In the genomic region with DNA sequence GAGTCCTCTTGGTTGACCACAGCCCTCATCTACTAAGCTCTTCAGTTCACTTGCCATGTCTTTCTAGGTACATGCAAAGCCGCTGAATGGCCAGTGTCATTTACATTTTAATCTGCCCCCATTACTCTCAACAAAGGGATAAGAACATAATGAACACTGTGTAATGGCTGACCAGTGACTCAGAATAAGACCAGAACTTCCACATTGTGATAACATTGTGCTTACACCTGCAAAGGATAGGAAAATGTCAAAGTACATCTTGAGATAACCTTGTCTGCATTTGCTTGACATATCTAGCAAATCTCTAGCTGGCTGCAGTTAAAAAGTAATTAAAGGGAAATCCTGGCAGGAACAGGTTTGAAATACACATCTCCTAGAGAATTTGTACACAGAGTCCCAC, we compare ENCODE assay signal across 28 mouse cellular contexts.
"Had no signal": no experiment of that assay in that cellular context is flagged by ENCODE, and none has a peak within 500 bp of the region (broad histone marks: within the 10 kb centered on the region; RNA-seq: fewer than 3 reads in every experiment).

No protein-coding gene starts in this region.

- H3K27me3 ChIP-seq: embryonic facial prominence, embryonic 12.5 days; embryonic facial prominence, embryonic 13.5 days; embryonic facial prominence, embryonic 15.5 days; forebrain, embryonic 12.5 days; forebrain, embryonic 13.5 days; forebrain, embryonic 15.5 days had no signal

- H3K9ac ChIP-seq: embryonic facial prominence, embryonic 12.5 days; embryonic facial prominence, embryonic 13.5 days; embryonic facial prominence, embryonic 15.5 days; forebrain, embryonic 12.5 days; forebrain, embryonic 13.5 days; forebrain, embryonic 15.5 days; forebrain, postnatal 0 days had no signal

- H3K36me3 ChIP-seq: embryonic facial prominence, embryonic 10.5 days; embryonic facial prominence, embryonic 12.5 days; embryonic facial prominence, embryonic 13.5 days; embryonic facial prominence, embryonic 15.5 days; forebrain, embryonic 10.5 days; forebrain, embryonic 12.5 days; forebrain, embryonic 15.5 days had no signal

- H3K9me3 ChIP-seq: embryonic facial prominence, embryonic 10.5 days; embryonic facial prominence, embryonic 12.5 days; embryonic facial prominence, embryonic 13.5 days; embryonic facial prominence, embryonic 15.5 days; forebrain, embryonic 10.5 days; forebrain, embryonic 12.5 days; forebrain, embryonic 13.5 days; forebrain, embryonic 15.5 days had no signal

- ATAC-seq: forebrain, embryonic 13.5 days; forebrain, embryonic 14.5 days; forebrain, embryonic 15.5 days; forebrain, embryonic 16.5 days; forebrain, postnatal 0 days had no signal

- H3K4me1 ChIP-seq: embryonic facial prominence, embryonic 12.5 days; embryonic facial prominence, embryonic 13.5 days; embryonic facial prominence, embryonic 15.5 days had no signal

- DNase-seq: cerebellum, adult 2 months; cerebellum, adult 8-10 months; cerebellum, adult 9-10 months; cerebellum, adult 9-11 months; cerebellum, postnatal 10 days; cerebellum, postnatal 14 days; cerebellum, postnatal 25 days; cerebellum, postnatal 36 days; embryo, embryonic 11 days; forebrain, postnatal 0 days; gastrocnemius, adult 2 months; gastrocnemius, postnatal 10 days; gastrocnemius, postnatal 14 days; gastrocnemius, postnatal 25 days; gastrocnemius, postnatal 36 days; heart, adult 18-20 months; heart, adult 2 months had no signal

- H3K4me2 ChIP-seq: embryonic facial prominence, embryonic 12.5 days; embryonic facial prominence, embryonic 13.5 days; embryonic facial prominence, embryonic 15.5 days; forebrain, embryonic 12.5 days; forebrain, embryonic 13.5 days; forebrain, embryonic 15.5 days had no signal

- H3K4me3 ChIP-seq: embryonic facial prominence, embryonic 10.5 days; embryonic facial prominence, embryonic 12.5 days; embryonic facial prominence, embryonic 13.5 days; embryonic facial prominence, embryonic 15.5 days; erythroblast, embryonic 14.5 days; forebrain, embryonic 10.5 days; forebrain, embryonic 12.5 days; forebrain, embryonic 13.5 days; forebrain, embryonic 15.5 days; gastrocnemius, adult 2 months; heart, adult 2 months had no signal

- H3K27ac ChIP-seq: embryonic facial prominence, embryonic 10.5 days; embryonic facial prominence, embryonic 12.5 days; embryonic facial prominence, embryonic 13.5 days; embryonic facial prominence, embryonic 15.5 days; forebrain, embryonic 10.5 days; forebrain, embryonic 12.5 days; forebrain, embryonic 13.5 days; forebrain, embryonic 15.5 days; gastrocnemius, adult 2 months; heart, adult 2 months had no signal
